Mouse (Mus musculus) bone marrow, adult 2 months (tissue): ENCODE measurements at regions not wholly inside any gene's neighbourhood (a gene's known extent, or its start where the extent isn't known, plus 50 kb on each side); places are given as distances from the start of the nearest gene placed in this dataset.

Source experiments
- CTCF ChIP-seq: fragments of 200-500 bp; IDR thresholded peaks from 2 replicates; pipeline ENCODE4 v1.5.1; 2011; ENCODE audit warnings: low read length, control low read depth; ENCODE audit not compliant: control insufficient read depth, insufficient read depth
- POLR2A ChIP-seq: fragments of 200-500 bp; IDR thresholded peaks from 2 replicates; pipeline ENCODE4 v1.6.1; 2011; ENCODE audit warnings: low read depth, mild to moderate bottlenecking, control low read depth, low read length, borderline replicate concordance; ENCODE audit not compliant: control insufficient read depth

DNA sequence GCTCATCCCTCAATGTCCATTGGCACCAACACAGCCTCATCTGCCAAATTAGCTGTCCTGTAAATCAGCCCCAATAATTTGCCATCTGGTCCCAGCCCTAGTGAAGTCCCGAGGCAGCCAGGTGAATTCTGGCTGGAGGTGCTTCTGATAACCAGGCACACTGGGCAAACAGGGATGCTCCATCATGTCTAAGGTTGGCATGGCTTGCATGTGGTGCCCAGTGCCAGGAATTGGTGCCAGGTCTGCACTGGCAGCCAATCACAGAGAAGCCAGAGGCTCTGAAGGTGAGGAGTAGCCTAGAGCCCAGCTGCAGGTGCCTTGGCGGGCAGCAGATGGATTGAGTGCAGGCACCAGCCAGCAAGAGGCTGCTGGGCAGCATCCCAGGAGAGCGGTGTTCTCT is 226.7 kb upstream of the Mocs1 start:
- TF ChIP-seq CTCF (no peak), POLR2A (no peak)
